Comparison of ENCODE assay signal across 17 mouse cellular contexts in the genomic region with DNA sequence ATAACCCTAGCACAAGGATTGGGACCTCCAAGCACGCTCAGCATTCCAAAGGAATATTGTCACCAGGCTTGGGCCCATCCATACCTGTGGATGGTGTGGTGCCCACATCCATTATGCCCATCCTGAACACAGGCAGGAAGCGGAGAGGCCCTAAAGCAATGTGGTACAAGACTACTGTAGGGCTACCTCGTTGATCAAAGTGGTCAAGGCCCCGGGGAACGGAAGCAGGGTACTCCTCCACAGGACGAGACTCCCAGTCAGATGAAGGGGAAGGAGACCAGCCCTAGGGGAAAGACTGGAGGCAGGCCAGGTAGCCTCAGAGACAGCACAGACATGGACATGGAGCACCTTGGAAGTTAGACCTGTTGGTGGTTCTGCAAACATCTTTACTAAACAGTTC. TPM values are rescaled to one million over a fixed set of nuclear protein-coding genes. Genes with fewer than 3 reads are reported as not detected.
DNase-seq lines count a peak whose midpoint lies in the region; ATAC-seq and TF ChIP-seq lines count a peak whose summit lies in the region.
"Had no signal": no experiment of that assay in that cellular context is flagged by ENCODE, and none has a peak within 500 bp of the region (broad histone marks: within the 10 kb centered on the region; RNA-seq: fewer than 3 reads in every experiment).

No protein-coding gene starts in this region.

- H3K4me1 ChIP-seq in kidney, embryonic 14.5 days (ENCODE audit: control insufficient read depth, insufficient read depth, low read length) = peaks cover 52% of the 10 kb centered on the region
- peaks cover 71% of the 10 kb centered on the region for H3K4me1 ChIP-seq in kidney, embryonic 15.5 days
- H3K4me1 ChIP-seq in testis, adult 2 months (ENCODE audit: control insufficient read depth, insufficient read depth, low read length) = peaks cover 34% of the 10 kb centered on the region

- no peaks in the 10 kb centered on the region for H3K27me3 ChIP-seq in kidney, embryonic 14.5 days (ENCODE audit: control insufficient read depth, insufficient read depth, low read length)
- no peaks in the 10 kb centered on the region for H3K27me3 ChIP-seq in kidney, embryonic 15.5 days
- no peaks in the 10 kb centered on the region for H3K27me3 ChIP-seq in testis, adult 2 months (ENCODE audit: control insufficient read depth, insufficient read depth, low read length)
- H3K27me3 ChIP-seq: heart, embryonic 15.5 days; intestine, embryonic 15.5 days had no signal

- DNase-seq in cerebellum, adult 11-12 months = peak; percentile 43
- DNase-seq in cerebellum, adult 8-10 months = no peak
- no peak for DNase-seq in testis, postnatal 10 days (ENCODE audit: low spot score)
- no peak for DNase-seq in right cerebral cortex, adult 18-20 months
- DNase-seq: cerebellum, adult 9-10 months; forebrain, postnatal 0 days; gastrocnemius, postnatal 25 days; heart, adult 11 months; heart, postnatal 14 days had no signal

- peak overlapping the region; percentile 23; the same call in 1 of the 2 replicates for H3K9ac ChIP-seq in kidney, embryonic 14.5 days (ENCODE audit: low read depth, low read length)
- no peak overlapping the region for H3K9ac ChIP-seq in kidney, embryonic 15.5 days
- H3K9ac ChIP-seq: forebrain, embryonic 13.5 days; forebrain, postnatal 0 days; heart, embryonic 15.5 days; intestine, embryonic 15.5 days had no signal

- WGBS in kidney, embryonic 14.5 days = 84% methylated on average over 6 of the region's 6 CpGs
- 76% methylated on average over 6 of the region's 6 CpGs for WGBS in kidney, embryonic 15.5 days

- no peak overlapping the region for H3K4me2 ChIP-seq in kidney, embryonic 14.5 days (replicated peaks; ENCODE audit: low read depth, low read length)
- no peak overlapping the region for H3K4me2 ChIP-seq in kidney, embryonic 15.5 days
- H3K4me2 ChIP-seq: forebrain, embryonic 13.5 days had no signal

- no peak overlapping the region for H3K4me3 ChIP-seq in kidney, embryonic 14.5 days (ENCODE audit: low read length)
- H3K4me3 ChIP-seq in kidney, embryonic 15.5 days (replicated peaks) = no peak overlapping the region
- H3K4me3 ChIP-seq in testis, adult 2 months (ENCODE audit: control insufficient read depth, low read depth, low read length) = no peak overlapping the region
- H3K4me3 ChIP-seq: forebrain, embryonic 13.5 days; heart, embryonic 15.5 days; hindbrain, embryonic 13.5 days; intestine, embryonic 15.5 days had no signal

- no peak for TF ChIP-seq POLR2A in testis, adult 2 months (IDR thresholded peaks at IDR 0.05; ENCODE audit: control insufficient read depth, low read depth, low read length)

- H3K27ac ChIP-seq in kidney, embryonic 14.5 days (ENCODE audit: low read depth, low read length) = no peak overlapping the region
- no peak overlapping the region for H3K27ac ChIP-seq in kidney, embryonic 15.5 days
- 0 out of 2 replicates have a peak overlapping the region, but pooled peaks have one; percentile 34 for H3K27ac ChIP-seq in testis, adult 2 months (ENCODE audit: control insufficient read depth, insufficient read depth, low read depth, low read length)
- H3K27ac ChIP-seq: forebrain, embryonic 13.5 days; heart, embryonic 10.5 days; heart, embryonic 15.5 days; hindbrain, embryonic 13.5 days; intestine, embryonic 15.5 days had no signal

- TF ChIP-seq CTCF in testis, adult 2 months (IDR thresholded peaks at IDR 0.05; ENCODE audit: control insufficient read depth, insufficient read depth, insufficient replicate concordance, low read depth, low read length) = no peak

- no peaks in the 10 kb centered on the region for H3K9me3 ChIP-seq in kidney, embryonic 14.5 days (ENCODE audit: control insufficient read depth, low read length)
- no peaks in the 10 kb centered on the region for H3K9me3 ChIP-seq in kidney, embryonic 15.5 days (replicated peaks)
- H3K9me3 ChIP-seq: forebrain, embryonic 13.5 days; heart, embryonic 10.5 days; heart, embryonic 15.5 days; hindbrain, embryonic 13.5 days; intestine, embryonic 15.5 days had no signal

- ATAC-seq in kidney, embryonic 14.5 days (ENCODE audit: low FRiP score, low TSS enrichment) = no peak
- ATAC-seq in kidney, embryonic 15.5 days (replicated peaks; ENCODE audit: low FRiP score) = no peak
- ATAC-seq: forebrain, embryonic 13.5 days; forebrain, postnatal 0 days; intestine, embryonic 15.5 days had no signal

- H3K36me3 ChIP-seq in kidney, embryonic 14.5 days (ENCODE audit: control insufficient read depth, insufficient read depth, low read length) = peaks cover 36% of the 10 kb centered on the region
- H3K36me3 ChIP-seq in kidney, embryonic 15.5 days = peaks cover 35% of the 10 kb centered on the region
- no peaks in the 10 kb centered on the region; the same call in 1 of the 2 replicates for H3K36me3 ChIP-seq in testis, adult 2 months (ENCODE audit: control insufficient read depth, insufficient read depth, low read length)

RNA-seq across cellular contexts. Expression of gene Polr2l, which starts 2.2 kb away (rescaled TPM):
- 77.9 and 85.5 TPM in 2 replicates for polyA plus RNA-seq in kidney, embryonic 14.5 days (2014; fragmentation: Nextera tagmentation; extraction: Ambion mirVana)
- 78.7 and 81.5 TPM in 2 replicates for polyA plus RNA-seq in kidney, embryonic 15.5 days (2015; fragmentation: Nextera tagmentation; extraction: Ambion mirVana)
- polyA plus RNA-seq in testis, adult 2 months (2012; rRNA removed) = 20.8 and 21.1 TPM in 2 replicates

RNA-seq across cellular contexts. Expression of gene Tspan4, which starts 2.3 kb away (rescaled TPM):
- polyA plus RNA-seq in kidney, embryonic 14.5 days (2014; fragmentation: Nextera tagmentation; extraction: Ambion mirVana) = 71.9 and 90.2 TPM in 2 replicates
- 91.6 and 93.4 TPM in 2 replicates for polyA plus RNA-seq in kidney, embryonic 15.5 days (2015; fragmentation: Nextera tagmentation; extraction: Ambion mirVana)
- 14.6 and 15.5 TPM in 2 replicates for polyA plus RNA-seq in testis, adult 2 months (2012; rRNA removed)

RNA-seq across cellular contexts. Expression of gene Cd151, which starts 5.6 kb away (rescaled TPM):
- polyA plus RNA-seq in kidney, embryonic 14.5 days (2014; fragmentation: Nextera tagmentation; extraction: Ambion mirVana) = 93.2 and 108 TPM in 2 replicates
- 30.9 and 34.8 TPM in 2 replicates for polyA plus RNA-seq in kidney, embryonic 15.5 days (2015; fragmentation: Nextera tagmentation; extraction: Ambion mirVana)
- polyA plus RNA-seq in testis, adult 2 months (2012; rRNA removed) = 102 and 104 TPM in 2 replicates

RNA-seq across cellular contexts. Expression of gene Cracr2b, which starts 11.9 kb away (rescaled TPM):
- 13.1 and 13.4 TPM in 2 replicates for polyA plus RNA-seq in kidney, embryonic 14.5 days (2014; fragmentation: Nextera tagmentation; extraction: Ambion mirVana)
- 19.3 and 22.0 TPM in 2 replicates for polyA plus RNA-seq in kidney, embryonic 15.5 days (2015; fragmentation: Nextera tagmentation; extraction: Ambion mirVana)
- polyA plus RNA-seq in testis, adult 2 months (2012; rRNA removed) = 2.1 and 2.4 TPM in 2 replicates

RNA-seq across cellular contexts. Expression of gene Pnpla2, which starts 17.8 kb away (rescaled TPM):
- polyA plus RNA-seq in kidney, embryonic 14.5 days (2014; fragmentation: Nextera tagmentation; extraction: Ambion mirVana) = 27.4 and 31.9 TPM in 2 replicates
- 36.3 and 41.7 TPM in 2 replicates for polyA plus RNA-seq in kidney, embryonic 15.5 days (2015; fragmentation: Nextera tagmentation; extraction: Ambion mirVana)
- 379 and 436 TPM in 2 replicates for polyA plus RNA-seq in testis, adult 2 months (2012; rRNA removed)
